Mouse (Mus musculus) spleen, postnatal 36 days (tissue): ENCODE measurements around the gene Kat8.
"Not testable (repeated sequence)": the region's sequence is repeated elsewhere in the genome, so short reads cannot be mapped to it uniquely, and the experiment has no call there.

ENCODE experiments used
- DNase-seq, 2 experiments: peaks; one replicate each; pipeline ENCODE4 v3.0.0; 2022; ENCODE audit warnings: low spot score in 2 of 2, mixed read lengths in 1 of 2

The Kat8 gene

GRCm38 (mm10) chr7:127912190-127912871 lies at the start of gene Kat8:
Gene Kat8 (plus strand): TSS chr7:127912516.
- DNase-seq, result peak; percentile 82 to 85

GRCm38 (mm10) chr7:127866434-127866833 lies 45.9 kb upstream of the Kat8 start:
- no peak for DNase-seq

- DNase-seq, result no peak
Observed at GRCm38 (mm10) chr7:127867641-127868040, 44.7 kb upstream of the Kat8 start.

- no peak for DNase-seq
Observed at GRCm38 (mm10) chr7:127869149-127869810, 43.0 kb upstream of the Kat8 start.

GRCm38 (mm10) chr7:127870136-127870821 lies 42.0 kb upstream of the Kat8 start:
- DNase-seq, result no peak

- no peak for DNase-seq
Observed at GRCm38 (mm10) chr7:127874812-127875626, 37.3 kb upstream of the Kat8 start.

GRCm38 (mm10) chr7:127875627-127876001 lies 36.7 kb upstream of the Kat8 start:
- peak; percentile 91 to 94 for DNase-seq

- peak; percentile 73 for DNase-seq
Observed at GRCm38 (mm10) chr7:127876041-127876466, 36.3 kb upstream of the Kat8 start, which contains the start of gene Zfp646. Gene Zfp646 (plus strand): TSS chr7:127876221.

GRCm38 (mm10) chr7:127876467-127877348 lies 35.6 kb upstream of the Kat8 start, which contains the start of gene Zfp668:
Gene Zfp668 (minus strand): TSS chr7:127876828.
- peak; percentile 85 to 90 for DNase-seq

- no peak for DNase-seq
Observed at GRCm38 (mm10) chr7:127879301-127879700, 33.0 kb upstream of the Kat8 start.

GRCm38 (mm10) chr7:127880431-127880830 lies 31.9 kb upstream of the Kat8 start:
- DNase-seq, result no peak

GRCm38 (mm10) chr7:127885951-127886350 lies 26.4 kb upstream of the Kat8 start:
- DNase-seq, result no peak

- no peak for DNase-seq
Observed at GRCm38 (mm10) chr7:127886551-127886950, 25.8 kb upstream of the Kat8 start.

GRCm38 (mm10) chr7:127887191-127887590 lies 25.1 kb upstream of the Kat8 start:
- DNase-seq, result no peak

- DNase-seq, result no peak
Observed at GRCm38 (mm10) chr7:127887781-127888180, 24.5 kb upstream of the Kat8 start.

GRCm38 (mm10) chr7:127888821-127889220 lies 23.5 kb upstream of the Kat8 start:
- DNase-seq, result no peak

- DNase-seq, result no peak
Observed at GRCm38 (mm10) chr7:127890798-127891197, 21.5 kb upstream of the Kat8 start, which contains the start of gene Prss53. Gene Prss53 (minus strand): TSS chr7:127890970.

GRCm38 (mm10) chr7:127894480-127894879 lies 17.8 kb upstream of the Kat8 start:
- no peak for DNase-seq

GRCm38 (mm10) chr7:127895442-127895841 lies 16.9 kb upstream of the Kat8 start, which contains the start of the genes Gm21974 and Vkorc1:
Gene Gm21974 (minus strand): TSS chr7:127895454.
Gene Vkorc1 (minus strand): TSS chr7:127895617.
- DNase-seq, result peak; percentile 90 to 93

GRCm38 (mm10) chr7:127895891-127896290 lies 16.4 kb upstream of the Kat8 start:
- DNase-seq, result not testable (repeated sequence)
